Mouse (Mus musculus) MEL (cell line): ENCODE measurements around the gene Atp6v0e. TPM values are rescaled to one million over a fixed set of nuclear protein-coding genes. Genes with fewer than 3 reads are reported as not detected.

Experiments
- DNase-seq: peaks from one replicate; pipeline ENCODE4 v3.0.0; 2011; ENCODE audit warnings: low read depth, low spot score
- H3K27ac ChIP-seq: 2 replicates; pipeline ENCODE4 v1.5.1; 2012; ENCODE audit warnings: low read depth, mild to moderate bottlenecking, control low read depth, low read length, moderate library complexity; ENCODE audit not compliant: control insufficient read depth
- H3K27me3 ChIP-seq, 2 experiments: fragments of 150-350 bp in 1 of 2; sonication (generic) in 1 of 2; 2 replicates each; pipeline ENCODE4 v1.6.1; 2012; ENCODE audit warnings: low read length in 2 of 2, mild to moderate bottlenecking in 2 of 2, improper control_type of control experiment in 1 of 2, moderate library complexity in 1 of 2; ENCODE audit not compliant: insufficient read depth in 2 of 2, control insufficient read depth in 1 of 2
- H3K36me3 ChIP-seq, 2 experiments: 2 replicates each; pipeline ENCODE4 v1.6.1; 2012 to 2014; ENCODE audit warnings: low read length in 2 of 2, improper control_type of control experiment in 1 of 2, inconsistent platforms in 1 of 2, mild to moderate bottlenecking in 1 of 2; ENCODE audit not compliant: insufficient read depth in 2 of 2, control insufficient read depth in 1 of 2
- H3K4me1 ChIP-seq, 2 experiments: fragments of 150-350 bp in 1 of 2; sonication (generic) in 1 of 2; 2 replicates each; pipeline ENCODE4 v1.6.1; 2012; ENCODE audit warnings: low read length in 2 of 2, improper control_type of control experiment in 1 of 2, mild to moderate bottlenecking in 1 of 2; ENCODE audit not compliant: insufficient read depth in 2 of 2, control insufficient read depth in 1 of 2
- H3K4me3 ChIP-seq, 2 experiments: fragments of 150-350 bp in 1 of 2; sonication (generic) in 1 of 2; 2 replicates each; pipeline ENCODE4 v1.5.1; 2012; ENCODE audit warnings: low read depth in 2 of 2, low read length in 2 of 2, mild to moderate bottlenecking in 2 of 2, moderate library complexity in 2 of 2, control low read depth in 1 of 2, improper control_type of control experiment in 1 of 2; ENCODE audit not compliant: control insufficient read depth in 1 of 2, insufficient read depth in 1 of 2
- H3K79me2 ChIP-seq: 2 replicates; pipeline ENCODE4 v1.6.1; 2012; ENCODE audit warnings: mild to moderate bottlenecking, low read length, moderate library complexity; ENCODE audit not compliant: control insufficient read depth, poor library complexity, insufficient read depth
- H3K9ac ChIP-seq: 2 replicates; pipeline ENCODE4 v1.6.1; 2012; ENCODE audit warnings: low read depth, mild to moderate bottlenecking, control low read depth, low read length, moderate library complexity; ENCODE audit not compliant: control insufficient read depth, poor library complexity, severe bottlenecking
- H3K9me3 ChIP-seq: fragments of 150-350 bp; sonication (generic); replicated peaks from 2 replicates; pipeline ENCODE4 v1.6.1; 2012; ENCODE audit warnings: mild to moderate bottlenecking, low read length, improper control_type of control experiment, moderate library complexity; ENCODE audit not compliant: insufficient read depth
- BHLHE40 ChIP-seq: IDR thresholded peaks from 2 replicates; pipeline ENCODE4 v1.6.1; 2012; ENCODE audit warnings: low read depth, mild to moderate bottlenecking, inconsistent platforms, low read length, improper control_type of control experiment, borderline replicate concordance
- CHD2 ChIP-seq: IDR thresholded peaks from 2 replicates; pipeline ENCODE4 v1.6.1; 2011; ENCODE audit warnings: low read length, improper control_type of control experiment
- CTCF ChIP-seq, 3 experiments: IDR thresholded peaks in 2 of 3; conservative IDR thresholded peaks in 1 of 3; 2 replicates each; pipeline ENCODE4 v1.5.1; 2011 to 2012; ENCODE audit warnings: low read length in 3 of 3, low read depth in 2 of 3, mild to moderate bottlenecking in 2 of 3, improper control_type of control experiment in 1 of 3, inconsistent platforms in 1 of 3, mixed read lengths in 1 of 3, moderate library complexity in 1 of 3; ENCODE audit not compliant: control insufficient read depth in 1 of 3, insufficient read depth in 1 of 3, poor library complexity in 1 of 3, severe bottlenecking in 1 of 3
- ELF1 ChIP-seq: IDR thresholded peaks from 2 replicates; pipeline ENCODE4 v1.6.1; 2014; ENCODE audit warnings: low read depth, mild to moderate bottlenecking, inconsistent platforms, low read length, improper control_type of control experiment, moderate library complexity
- EP300 ChIP-seq, 2 experiments: IDR thresholded peaks; 2 replicates each; pipeline ENCODE4 v1.6.1; 2011; ENCODE audit warnings: improper control_type of control experiment in 2 of 2, low read length in 2 of 2, low read depth in 1 of 2, mild to moderate bottlenecking in 1 of 2
- ETS1 ChIP-seq: IDR thresholded peaks from 2 replicates; pipeline ENCODE4 v1.6.1; 2012; ENCODE audit warnings: low read depth, mild to moderate bottlenecking, inconsistent platforms, low read length, improper control_type of control experiment, moderate library complexity
- GATA1 ChIP-seq: IDR thresholded peaks from 2 replicates; pipeline ENCODE4 v1.6.1; 2011; ENCODE audit warnings: low read depth, low read length, improper control_type of control experiment
- HCFC1 ChIP-seq: IDR thresholded peaks from 2 replicates; pipeline ENCODE4 v1.6.1; 2012; ENCODE audit warnings: low read depth, mild to moderate bottlenecking, inconsistent platforms, low read length, improper control_type of control experiment, moderate library complexity
- KAT2A ChIP-seq: conservative IDR thresholded peaks from 2 replicates; pipeline ENCODE4 v1.6.1; 2012; ENCODE audit warnings: low read depth, low read length, improper control_type of control experiment, inconsistent platforms
- MAFK ChIP-seq: IDR thresholded peaks from 2 replicates; pipeline ENCODE4 v1.6.1; 2011; ENCODE audit warnings: low read depth, mild to moderate bottlenecking, low read length, improper control_type of control experiment, borderline replicate concordance
- MAX ChIP-seq: IDR thresholded peaks from 2 replicates; pipeline ENCODE4 v1.6.1; 2011; ENCODE audit warnings: low read length, improper control_type of control experiment
- MEF2A ChIP-seq: IDR thresholded peaks from 2 replicates; pipeline ENCODE4 v1.6.1; 2014; ENCODE audit warnings: low read depth, mild to moderate bottlenecking, inconsistent platforms, low read length, improper control_type of control experiment; ENCODE audit not compliant: poor library complexity, insufficient replicate concordance, severe bottlenecking; ENCODE audit errors: extremely low read depth
- MXI1 ChIP-seq: IDR thresholded peaks from 2 replicates; pipeline ENCODE4 v1.6.1; 2011; ENCODE audit warnings: mild to moderate bottlenecking, low read depth, low read length, improper control_type of control experiment
- MYB ChIP-seq: IDR thresholded peaks from 2 replicates; pipeline ENCODE4 v1.6.1; 2011; ENCODE audit warnings: mild to moderate bottlenecking, low read depth, low read length, improper control_type of control experiment
- MYC ChIP-seq: IDR thresholded peaks from 2 replicates; pipeline ENCODE4 v1.6.1; 2011; ENCODE audit warnings: low read depth, mild to moderate bottlenecking, low read length, improper control_type of control experiment, moderate library complexity
- NELFE ChIP-seq: IDR thresholded peaks from 2 replicates; pipeline ENCODE4 v1.6.1; 2011; ENCODE audit warnings: low read depth, low read length, improper control_type of control experiment
- NRF1 ChIP-seq: IDR thresholded peaks from 2 replicates; pipeline ENCODE4 v1.6.1; 2014; ENCODE audit warnings: low read depth, mild to moderate bottlenecking, inconsistent platforms, low read length, improper control_type of control experiment, moderate library complexity; ENCODE audit not compliant: poor library complexity, insufficient read depth, severe bottlenecking
- RAD21 ChIP-seq: IDR thresholded peaks from 2 replicates; pipeline ENCODE4 v1.6.1; 2011; ENCODE audit warnings: mild to moderate bottlenecking, low read depth, low read length, improper control_type of control experiment
- RCOR1 ChIP-seq: IDR thresholded peaks from 2 replicates; pipeline ENCODE4 v1.6.1; 2012; ENCODE audit warnings: low read depth, mild to moderate bottlenecking, inconsistent platforms, low read length, improper control_type of control experiment
- SIN3A ChIP-seq: IDR thresholded peaks from 2 replicates; pipeline ENCODE4 v1.6.1; 2012; ENCODE audit warnings: low read length, improper control_type of control experiment, inconsistent platforms
- SMC3 ChIP-seq: IDR thresholded peaks from 2 replicates; pipeline ENCODE4 v1.6.1; 2011; ENCODE audit warnings: low read depth, low read length, improper control_type of control experiment
- TBP ChIP-seq: IDR thresholded peaks from 2 replicates; pipeline ENCODE4 v1.8.0; 2011; ENCODE audit warnings: low read depth, low read length, improper control_type of control experiment
- USF1 ChIP-seq: IDR thresholded peaks from 2 replicates; pipeline ENCODE4 v1.6.1; 2014; ENCODE audit warnings: low read depth, mild to moderate bottlenecking, inconsistent platforms, low read length, improper control_type of control experiment, moderate library complexity
- ZC3H11A ChIP-seq: IDR thresholded peaks from 2 replicates; pipeline ENCODE4 v1.6.1; 2012; ENCODE audit warnings: low read depth, mild to moderate bottlenecking, inconsistent platforms, low read length, improper control_type of control experiment
- ZKSCAN1 ChIP-seq: IDR thresholded peaks from 2 replicates; pipeline ENCODE4 v1.6.1; 2012; ENCODE audit warnings: low read depth, mild to moderate bottlenecking, inconsistent platforms, low read length, improper control_type of control experiment, moderate library complexity
- ZMIZ1 ChIP-seq: IDR thresholded peaks from 2 replicates; pipeline ENCODE4 v1.6.1; 2012; ENCODE audit warnings: low read depth, mild to moderate bottlenecking, inconsistent platforms, low read length, improper control_type of control experiment, moderate library complexity
- ZNF384 ChIP-seq: IDR thresholded peaks from 2 replicates; pipeline ENCODE4 v1.6.1; 2012; ENCODE audit warnings: low read depth, mild to moderate bottlenecking, inconsistent platforms, low read length, improper control_type of control experiment
- polyA plus RNA-seq, 2 experiments: library from polyadenylated mRNA; stranded (reverse) in 1 of 2; unstranded in 1 of 2; fragments of >175 nt in 1 of 2; fragments of >200 nt in 1 of 2; gene quantifications; 2 replicates each; pipeline versions ENCODE4 v1.2.1 to v1.2.4; 2012; ENCODE audit warnings: low replicate concordance in 2 of 2, low read depth in 1 of 2; ENCODE audit not compliant: insufficient read length in 2 of 2, insufficient read depth in 1 of 2, missing spikeins in 1 of 2
- total RNA-seq: library from RNA; depleted of rRNA; stranded (reverse); fragments of 300-350 nt; gene quantifications from 2 replicates; pipeline ENCODE4 v1.2.3, GENCODE M21; 2012

Atp6v0e gene
- total and polyA plus RNA-seq, 3 experiments: 173 to 200 TPM; not detected in 1

- peak; percentile 29; the same call in 1 of the 2 replicates for TF ChIP-seq BHLHE40
- no peak for TF ChIP-seq CTCF (IDR thresholded peaks at IDR 0.05 in 2 of 3, conservative IDR thresholded peaks at IDR 0.05 in 1 of 3; ENCODE audit: control insufficient read depth in 1 of 3, insufficient read depth in 1 of 3, low read depth in 2 of 3, low read length in 3 of 3, poor library complexity in 1 of 3, severe bottlenecking in 1 of 3)
- TF ChIP-seq TBP: no peak
- TF ChIP-seq, all 39 proteins: peak for 9
Observed at GRCm38 (mm10) chr17:26715916-26716717, 53.1 kb downstream of the Atp6v0e start (continued).

GRCm38 (mm10) chr17:26717868-26718267 is 54.8 kb downstream of the Atp6v0e start:
- no peak for DNase-seq
- Histone ChIP-seq H3K27ac (no peak overlapping the region), H3K9me3 (no peaks in the 10 kb centered on the region), H3K4me1 (peaks cover 14 to 35% of the 10 kb centered on the region in 2 experiments), H3K27me3 (no peaks in the 10 kb centered on the region), H3K4me3 (no peak overlapping the region), H3K36me3 (peaks cover 0 to 32% of the 10 kb centered on the region in 2 experiments; a peak in 2 of 4 replicates), H3K9ac (no peak overlapping the region), H3K79me2 (peaks cover 3% of the 10 kb centered on the region; the same call in 1 of the 2 replicates)
- TF ChIP-seq KAT2A (no peak), MYB (no peak), NRF1 (no peak), MEF2A (no peak), MXI1 (peak; percentile 40; the same call in 1 of the 2 replicates), MAX (0 out of 2 replicates have a peak, but pooled peaks have one; percentile 27), SIN3A (peak; percentile 52), RAD21 (peak; percentile 34), CHD2 (no peak), ZKSCAN1 (no peak), GATA1 (no peak), SMC3 (peak; percentile 58), MAFK (no peak), ETS1 (0 out of 2 replicates have a peak, but pooled peaks have one; percentile 12), ZC3H11A (peak; percentile 31; the same call in 1 of the 2 replicates), NELFE (no peak), RCOR1 (no peak), USF1 (no peak), ZNF384 (peak; percentile 70), MYC (peak; percentile 74), CTCF (IDR thresholded peaks at IDR 0.05 in 2 of 3, conservative IDR thresholded peaks at IDR 0.05 in 1 of 3; ENCODE audit: control insufficient read depth in 1 of 3, insufficient read depth in 1 of 3, low read depth in 2 of 3, low read length in 3 of 3, poor library complexity in 1 of 3, severe bottlenecking in 1 of 3) (peak in 1 of 3 experiments; percentile 41; a peak in 2 of 6 replicates), EP300 (IDR thresholded peaks at IDR 0.05; ENCODE audit: low read depth in 1 of 2, low read length in 2 of 2) (no peak), HCFC1 (no peak), ZMIZ1 (no peak), ELF1 (no peak)
